Mouse (Mus musculus): ENCODE data around the gene Mylk. TPM values are rescaled to one million over a fixed set of nuclear protein-coding genes. Genes with fewer than 3 reads are reported as not detected.
A peak's percentile ranks its signal among the peaks of the same experiment; 100 is the strongest.

Gene Mylk
- polyA plus RNA-seq, 1 experiment from 2014 or later = 5.7 TPM

DNA sequence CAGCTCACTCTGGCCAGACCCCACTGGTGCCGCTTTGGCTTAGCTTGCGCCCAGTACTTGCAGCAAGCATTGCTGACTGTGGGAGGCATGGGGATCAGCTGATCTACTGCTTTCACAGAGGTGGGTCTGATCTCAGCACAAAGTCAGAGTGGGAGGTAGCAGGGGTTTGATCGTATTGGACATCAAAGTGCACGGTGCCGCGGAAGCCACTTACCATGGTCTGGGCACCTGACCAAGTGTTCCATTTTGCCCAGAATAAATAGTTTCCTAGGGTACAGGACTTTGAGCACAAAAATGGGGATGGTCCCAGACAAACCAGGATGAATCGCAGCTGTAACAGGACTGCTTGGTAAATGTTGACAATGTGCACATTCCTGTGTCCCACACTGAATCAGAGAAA, 236.0 kb downstream of the Mylk start:
- Histone ChIP-seq H3K27ac (ENCODE audit: low read length) (no peak overlapping the region), H3K4me3 (ENCODE audit: low read depth, low read length) (no peak overlapping the region), H3K36me3 (ENCODE audit: control insufficient read depth, insufficient read depth, low read length) (no peaks in the 10 kb centered on the region), H3K9ac (ENCODE audit: low read depth, low read length) (no peak overlapping the region), H3K27me3 (ENCODE audit: control insufficient read depth, insufficient read depth, low read depth, low read length) (no peaks in the 10 kb centered on the region), H3K4me1 (ENCODE audit: control insufficient read depth, insufficient read depth, low read length) (no peaks in the 10 kb centered on the region), H3K9me3 (replicated peaks; ENCODE audit: control insufficient read depth, low read length, poor library complexity, severe bottlenecking) (no peaks in the 10 kb centered on the region), H3K4me2 (ENCODE audit: low read length) (no peak overlapping the region)
- 0 out of 2 replicates have a peak, but pooled peaks have one; percentile 22 for ATAC-seq
- 72% methylated on average over 7 of the region's 7 CpGs for WGBS

DNA sequence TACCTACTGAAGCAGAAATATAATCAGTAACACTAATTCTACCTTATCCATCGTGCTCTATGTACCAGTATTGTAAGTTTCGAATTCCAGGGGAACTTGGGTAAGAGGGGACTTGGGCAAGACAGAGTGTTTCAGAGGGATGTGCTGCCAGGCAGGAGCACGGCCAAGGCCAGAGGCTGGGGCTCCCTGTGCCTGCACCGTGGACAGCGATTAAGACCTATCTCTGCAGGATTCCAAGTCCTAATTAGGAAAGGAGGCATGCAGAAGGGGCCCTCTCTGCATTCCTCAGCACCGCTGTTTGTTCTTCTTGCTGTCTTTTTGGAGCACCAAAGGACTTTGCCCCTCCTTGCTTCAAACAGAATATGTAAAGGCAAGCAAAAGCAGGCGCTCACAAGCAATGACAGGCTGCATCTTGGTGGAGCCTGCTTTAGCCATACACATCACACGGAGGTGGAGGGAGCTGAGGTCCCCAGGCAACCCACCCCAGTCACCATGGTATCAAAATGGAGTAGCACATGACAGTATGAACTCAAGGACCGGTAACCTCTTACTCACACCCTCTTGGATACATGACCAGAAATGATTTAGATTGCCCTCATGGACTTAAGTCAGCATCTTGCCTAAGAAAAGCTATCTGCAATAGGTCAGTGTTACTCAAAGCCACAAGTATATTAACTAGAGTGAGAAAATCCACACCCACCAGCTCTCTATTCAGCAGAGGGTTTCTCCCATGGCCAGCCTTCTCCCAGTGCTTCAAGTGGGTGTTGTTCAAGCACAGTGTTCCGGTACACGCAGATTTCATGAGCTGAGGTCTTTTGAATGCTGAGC, 239.4 kb downstream of the Mylk start:
- H3K9me3 ChIP-seq (replicated peaks; ENCODE audit: control insufficient read depth, low read length, poor library complexity, severe bottlenecking) = no peaks in the 10 kb centered on the region
- no peak overlapping the region for H3K4me3 ChIP-seq (ENCODE audit: low read depth, low read length)
- no peak overlapping the region for H3K4me2 ChIP-seq (ENCODE audit: low read length)
- 57% methylated on average over 11 of the region's 11 CpGs for WGBS
- H3K27me3 ChIP-seq (ENCODE audit: control insufficient read depth, insufficient read depth, low read depth, low read length) = no peaks in the 10 kb centered on the region
- H3K9ac ChIP-seq (ENCODE audit: low read depth, low read length) = no peak overlapping the region
- ATAC-seq = 0 out of 2 replicates have a peak, but pooled peaks have one; percentile 38
- H3K36me3 ChIP-seq (ENCODE audit: control insufficient read depth, insufficient read depth, low read length) = no peaks in the 10 kb centered on the region
- no peaks in the 10 kb centered on the region for H3K4me1 ChIP-seq (ENCODE audit: control insufficient read depth, insufficient read depth, low read length)
- H3K27ac ChIP-seq (ENCODE audit: low read length) = no peak overlapping the region

- no peaks in the 10 kb centered on the region for H3K9me3 ChIP-seq (replicated peaks; ENCODE audit: control insufficient read depth, low read length, poor library complexity, severe bottlenecking)
- H3K9ac ChIP-seq (ENCODE audit: low read depth, low read length) = no peak overlapping the region
- H3K4me1 ChIP-seq (ENCODE audit: control insufficient read depth, insufficient read depth, low read length) = no peaks in the 10 kb centered on the region
- H3K36me3 ChIP-seq (ENCODE audit: control insufficient read depth, insufficient read depth, low read length) = no peaks in the 10 kb centered on the region
- no peak overlapping the region for H3K4me3 ChIP-seq (ENCODE audit: low read depth, low read length)
- no peak overlapping the region for H3K4me2 ChIP-seq (ENCODE audit: low read length)
- 88% methylated on average over 2 of the region's 2 CpGs for WGBS
- ATAC-seq = no peak
- no peak overlapping the region for H3K27ac ChIP-seq (ENCODE audit: low read length)
- no peaks in the 10 kb centered on the region for H3K27me3 ChIP-seq (ENCODE audit: control insufficient read depth, insufficient read depth, low read depth, low read length)
These were observed 240.0 kb downstream of the Mylk start for GRCm38 (mm10) chr16:34985031-34985346.

- H3K4me2 ChIP-seq (ENCODE audit: low read length) = no peak overlapping the region
- H3K27ac ChIP-seq (ENCODE audit: low read length) = no peak overlapping the region
- 92% methylated on average over 13 of the region's 13 CpGs for whole genome bisulfite sequencing
- no peak overlapping the region for H3K4me3 ChIP-seq (ENCODE audit: low read depth, low read length)
- H3K4me1 ChIP-seq (ENCODE audit: control insufficient read depth, insufficient read depth, low read length) = no peaks in the 10 kb centered on the region
- no peaks in the 10 kb centered on the region for H3K27me3 ChIP-seq (ENCODE audit: control insufficient read depth, insufficient read depth, low read depth, low read length)
- no peaks in the 10 kb centered on the region for H3K36me3 ChIP-seq (ENCODE audit: control insufficient read depth, insufficient read depth, low read length)
- no peak for ATAC-seq
- no peaks in the 10 kb centered on the region for H3K9me3 ChIP-seq (replicated peaks; ENCODE audit: control insufficient read depth, low read length, poor library complexity, severe bottlenecking)
- H3K9ac ChIP-seq (ENCODE audit: low read depth, low read length) = no peak overlapping the region
These were observed 241.3 kb downstream of the Mylk start for GRCm38 (mm10) chr16:34986211-34986825.

DNA sequence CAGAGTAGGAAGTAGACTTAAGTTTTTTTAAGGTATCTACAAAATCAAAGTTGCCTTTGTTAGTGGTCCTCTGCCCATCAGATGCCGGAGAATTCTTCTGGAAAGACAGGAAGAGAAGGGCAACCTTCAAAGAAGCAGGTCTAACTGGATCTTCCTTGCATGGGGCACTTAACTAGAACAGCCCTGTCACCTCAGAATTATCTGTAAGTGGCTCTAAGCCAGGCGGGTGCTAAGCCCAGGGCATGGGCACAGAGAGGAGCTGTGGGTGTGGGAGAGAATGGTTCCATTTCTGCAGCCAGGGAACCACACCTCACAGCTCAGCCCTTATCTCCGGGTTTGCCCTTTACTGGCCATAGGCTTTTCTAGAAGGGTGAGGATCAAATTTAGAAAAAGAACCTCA, 246.4 kb downstream of the Mylk start:
- no peak for ATAC-seq
- Histone ChIP-seq H3K4me1 (ENCODE audit: control insufficient read depth, insufficient read depth, low read length) (no peaks in the 10 kb centered on the region), H3K9me3 (replicated peaks; ENCODE audit: control insufficient read depth, low read length, poor library complexity, severe bottlenecking) (no peaks in the 10 kb centered on the region), H3K4me2 (ENCODE audit: low read length) (no peak overlapping the region), H3K9ac (ENCODE audit: low read depth, low read length) (no peak overlapping the region), H3K4me3 (ENCODE audit: low read depth, low read length) (no peak overlapping the region), H3K27me3 (ENCODE audit: control insufficient read depth, insufficient read depth, low read depth, low read length) (no peaks in the 10 kb centered on the region), H3K36me3 (ENCODE audit: control insufficient read depth, insufficient read depth, low read length) (no peaks in the 10 kb centered on the region), H3K27ac (ENCODE audit: low read length) (no peak overlapping the region)
- 85% methylated on average over 3 of the region's 3 CpGs for WGBS

- Histone ChIP-seq H3K9ac (ENCODE audit: low read depth, low read length) (no peak overlapping the region), H3K4me1 (ENCODE audit: control insufficient read depth, insufficient read depth, low read length) (no peaks in the 10 kb centered on the region), H3K36me3 (ENCODE audit: control insufficient read depth, insufficient read depth, low read length) (no peaks in the 10 kb centered on the region), H3K4me3 (ENCODE audit: low read depth, low read length) (no peak overlapping the region), H3K9me3 (replicated peaks; ENCODE audit: control insufficient read depth, low read length, poor library complexity, severe bottlenecking) (no peaks in the 10 kb centered on the region), H3K4me2 (ENCODE audit: low read length) (no peak overlapping the region), H3K27me3 (ENCODE audit: control insufficient read depth, insufficient read depth, low read depth, low read length) (no peaks in the 10 kb centered on the region), H3K27ac (ENCODE audit: low read length) (no peak overlapping the region)
- WGBS = 85% methylated on average over 5 of the region's 5 CpGs
- ATAC-seq = no peak
These were observed 247.8 kb downstream of the Mylk start for GRCm38 (mm10) chr16:34992854-34993253.

DNA sequence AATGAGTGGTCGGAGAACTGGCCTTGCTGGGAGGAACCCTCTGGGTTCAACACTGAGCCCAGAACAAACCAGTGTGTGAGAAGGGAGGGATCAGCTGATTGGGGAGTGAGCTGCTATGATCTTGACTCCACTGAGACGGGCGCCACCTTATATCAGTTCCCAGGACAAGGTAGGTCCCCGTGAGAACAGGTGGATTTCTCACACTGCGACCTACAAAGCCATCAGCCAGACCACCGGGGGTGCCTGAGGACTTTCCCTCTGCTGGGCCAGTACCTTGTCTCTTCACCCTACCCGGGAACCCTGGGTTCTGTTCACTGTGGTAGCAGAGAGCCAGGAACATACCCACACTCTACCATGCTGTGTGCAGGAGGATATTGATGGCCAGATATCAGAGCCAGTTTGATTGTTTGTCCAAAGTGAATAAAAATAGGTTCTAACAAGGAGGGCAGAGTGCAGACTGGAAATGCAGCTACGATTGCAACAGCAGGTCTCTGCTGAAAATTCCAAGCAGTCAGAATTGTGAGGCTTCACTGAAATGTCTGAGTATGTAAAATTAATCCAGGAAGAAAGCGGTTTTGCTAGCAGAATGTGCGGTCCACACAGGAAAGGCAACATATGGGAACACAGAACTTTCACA, 248.8 kb downstream of the Mylk start:
- no peak for ATAC-seq
- H3K27ac ChIP-seq (ENCODE audit: low read length) = no peak overlapping the region
- 93% methylated on average over 10 of the region's 10 CpGs for WGBS
- no peak overlapping the region for H3K9ac ChIP-seq (ENCODE audit: low read depth, low read length)
- no peaks in the 10 kb centered on the region for H3K27me3 ChIP-seq (ENCODE audit: control insufficient read depth, insufficient read depth, low read depth, low read length)
- no peaks in the 10 kb centered on the region for H3K4me1 ChIP-seq (ENCODE audit: control insufficient read depth, insufficient read depth, low read length)
- H3K9me3 ChIP-seq (replicated peaks; ENCODE audit: control insufficient read depth, low read length, poor library complexity, severe bottlenecking) = no peaks in the 10 kb centered on the region
- no peaks in the 10 kb centered on the region for H3K36me3 ChIP-seq (ENCODE audit: control insufficient read depth, insufficient read depth, low read length)
- H3K4me3 ChIP-seq (ENCODE audit: low read depth, low read length) = no peak overlapping the region
- H3K4me2 ChIP-seq (ENCODE audit: low read length) = no peak overlapping the region

GRCm38 (mm10) chr16:34994641-34995141, 249.7 kb downstream of the Mylk start:
- no peak overlapping the region for H3K9ac ChIP-seq (ENCODE audit: low read depth, low read length)
- H3K27ac ChIP-seq (ENCODE audit: low read length) = no peak overlapping the region
- no peak overlapping the region for H3K4me3 ChIP-seq (ENCODE audit: low read depth, low read length)
- H3K9me3 ChIP-seq (replicated peaks; ENCODE audit: control insufficient read depth, low read length, poor library complexity, severe bottlenecking) = no peaks in the 10 kb centered on the region
- no peak overlapping the region for H3K4me2 ChIP-seq (ENCODE audit: low read length)
- ATAC-seq = no peak
- H3K4me1 ChIP-seq (ENCODE audit: control insufficient read depth, insufficient read depth, low read length) = no peaks in the 10 kb centered on the region
- H3K36me3 ChIP-seq (ENCODE audit: control insufficient read depth, insufficient read depth, low read length) = no peaks in the 10 kb centered on the region
- H3K27me3 ChIP-seq (ENCODE audit: control insufficient read depth, insufficient read depth, low read depth, low read length) = no peaks in the 10 kb centered on the region
- WGBS = 67% methylated on average over 9 of the region's 9 CpGs

- Histone ChIP-seq H3K27ac (ENCODE audit: low read length) (no peak overlapping the region), H3K4me3 (ENCODE audit: low read depth, low read length) (no peak overlapping the region), H3K9me3 (replicated peaks; ENCODE audit: control insufficient read depth, low read length, poor library complexity, severe bottlenecking) (no peaks in the 10 kb centered on the region), H3K4me1 (ENCODE audit: control insufficient read depth, insufficient read depth, low read length) (peaks cover 7% of the 10 kb centered on the region), H3K4me2 (ENCODE audit: low read length) (no peak overlapping the region), H3K27me3 (ENCODE audit: control insufficient read depth, insufficient read depth, low read depth, low read length) (no peaks in the 10 kb centered on the region), H3K36me3 (ENCODE audit: control insufficient read depth, insufficient read depth, low read length) (no peaks in the 10 kb centered on the region), H3K9ac (ENCODE audit: low read depth, low read length) (no peak overlapping the region)
- no peak for ATAC-seq
- WGBS = 60% methylated on average over 5 of the region's 5 CpGs
These were observed 251.1 kb downstream of the Mylk start for GRCm38 (mm10) chr16:34996133-34996532.

Measured in midbrain, embryonic 16.5 days (tissue).